Mouse (Mus musculus) layer of hippocampus, postnatal 14 days (tissue): ENCODE measurements around the gene Bicd2. TPM values are rescaled to one million over a fixed set of nuclear protein-coding genes. Genes with fewer than 3 reads are reported as not detected.

ENCODE experiments used
- DNase-seq, 2 experiments: peaks; one replicate each; pipeline ENCODE4 v3.0.0; 2021 to 2022; ENCODE audit warnings: low spot score in 2 of 2, mixed read lengths in 1 of 2
- total RNA-seq, 2 experiments: library from RNA; stranded (reverse); gene quantifications; 2 replicates each; pipeline ENCODE4 v1.2.3; 2021

Bicd2 gene
- total RNA-seq, 2 experiments from 2014 or later = 47.9 to 48.6 TPM

DNA sequence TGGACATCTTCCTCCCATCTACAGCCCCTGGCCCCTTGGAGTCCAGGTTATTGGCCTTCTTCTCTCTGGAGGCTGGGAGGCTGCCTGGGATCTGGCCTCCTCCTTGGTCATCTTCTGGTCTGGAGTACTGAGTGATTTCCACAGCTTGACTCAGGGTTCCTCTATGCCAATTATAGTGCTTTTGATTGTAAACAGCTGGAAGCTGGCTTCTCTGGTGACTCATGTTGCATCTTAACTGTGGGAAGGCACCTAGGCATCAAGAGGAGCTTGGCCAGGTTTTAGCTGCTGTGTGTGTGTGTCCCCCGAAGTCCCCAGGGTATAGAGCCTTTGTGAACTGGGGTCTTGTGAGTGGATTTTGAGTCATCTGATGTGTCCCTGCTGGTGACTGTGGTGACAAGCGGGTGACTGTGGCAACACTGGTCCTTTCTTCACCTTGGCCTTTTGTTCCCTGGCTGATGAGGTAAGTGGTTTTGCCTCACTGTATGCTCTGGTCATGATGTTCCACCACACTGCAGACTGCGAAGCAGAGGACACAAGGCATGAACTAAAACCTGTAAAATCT, 53.6 kb downstream of the Bicd2 start:
- no peak for DNase-seq

DNA sequence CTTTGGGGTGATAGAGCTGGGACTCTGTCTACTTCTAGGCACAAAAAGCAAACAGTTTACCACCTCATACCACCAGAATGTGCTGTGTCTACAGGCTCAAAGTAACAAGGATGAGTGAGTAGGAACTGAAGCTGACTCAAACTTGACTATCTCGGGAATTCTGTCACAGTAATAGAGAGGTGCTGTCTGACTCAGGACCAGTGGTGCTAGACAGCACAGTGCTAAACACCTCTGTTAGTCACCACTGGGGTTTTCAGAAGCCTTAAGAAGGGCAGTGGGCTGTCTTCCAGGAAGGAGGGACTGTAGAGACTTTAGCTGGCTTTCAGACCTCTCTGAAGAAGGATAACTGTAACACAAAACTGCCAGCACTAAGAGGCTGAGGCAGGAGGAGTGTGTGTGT, 55.4 kb downstream of the Bicd2 start:
- no peak for DNase-seq

DNA sequence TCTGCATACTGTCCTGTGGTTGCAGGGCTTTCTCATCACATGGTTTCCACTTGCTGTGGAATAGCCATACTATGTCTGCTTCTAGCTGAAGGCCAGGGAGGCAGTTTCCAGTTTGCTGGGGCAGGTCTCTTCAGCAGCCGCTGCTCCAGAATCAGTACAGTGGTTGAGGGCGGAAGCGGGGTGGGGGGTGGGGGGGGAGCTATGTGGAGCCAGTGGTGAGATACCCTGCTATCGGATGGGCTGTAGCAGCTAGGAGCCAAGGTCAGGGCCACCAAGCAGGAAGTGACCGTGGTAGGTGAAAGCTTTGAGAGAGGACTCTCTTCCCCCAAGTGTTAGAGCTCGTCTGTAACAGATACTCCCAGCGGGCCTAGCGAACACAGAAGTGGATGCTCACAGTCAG, 56.8 kb downstream of the Bicd2 start:
- no peak for DNase-seq

GRCm38 (mm10) chr13:49400139-49400538, 58.8 kb downstream of the Bicd2 start:
- DNase-seq = no peak

- DNase-seq = no peak
Measured at GRCm38 (mm10) chr13:49402628-49403027, 61.2 kb downstream of the Bicd2 start.

DNA sequence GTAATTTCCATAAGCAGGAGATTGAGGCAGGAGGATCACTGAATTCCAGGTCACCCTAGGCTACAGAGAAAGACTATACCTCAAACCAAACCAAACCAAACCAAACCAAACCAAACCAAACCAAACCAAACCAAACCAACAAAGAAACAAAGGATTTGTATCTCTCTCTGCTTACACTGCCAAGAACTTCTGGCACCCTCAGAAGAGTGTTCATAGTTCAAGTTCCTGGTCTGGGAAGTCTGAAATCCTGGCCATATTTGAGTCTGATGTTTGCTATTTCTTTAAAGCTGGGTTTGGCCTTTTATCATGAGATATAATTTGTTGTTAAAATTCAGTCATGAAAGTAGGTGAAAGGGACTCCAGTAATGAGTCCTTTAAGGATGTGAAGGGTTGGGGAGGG, 66.4 kb downstream of the Bicd2 start:
- no peak for DNase-seq

DNA sequence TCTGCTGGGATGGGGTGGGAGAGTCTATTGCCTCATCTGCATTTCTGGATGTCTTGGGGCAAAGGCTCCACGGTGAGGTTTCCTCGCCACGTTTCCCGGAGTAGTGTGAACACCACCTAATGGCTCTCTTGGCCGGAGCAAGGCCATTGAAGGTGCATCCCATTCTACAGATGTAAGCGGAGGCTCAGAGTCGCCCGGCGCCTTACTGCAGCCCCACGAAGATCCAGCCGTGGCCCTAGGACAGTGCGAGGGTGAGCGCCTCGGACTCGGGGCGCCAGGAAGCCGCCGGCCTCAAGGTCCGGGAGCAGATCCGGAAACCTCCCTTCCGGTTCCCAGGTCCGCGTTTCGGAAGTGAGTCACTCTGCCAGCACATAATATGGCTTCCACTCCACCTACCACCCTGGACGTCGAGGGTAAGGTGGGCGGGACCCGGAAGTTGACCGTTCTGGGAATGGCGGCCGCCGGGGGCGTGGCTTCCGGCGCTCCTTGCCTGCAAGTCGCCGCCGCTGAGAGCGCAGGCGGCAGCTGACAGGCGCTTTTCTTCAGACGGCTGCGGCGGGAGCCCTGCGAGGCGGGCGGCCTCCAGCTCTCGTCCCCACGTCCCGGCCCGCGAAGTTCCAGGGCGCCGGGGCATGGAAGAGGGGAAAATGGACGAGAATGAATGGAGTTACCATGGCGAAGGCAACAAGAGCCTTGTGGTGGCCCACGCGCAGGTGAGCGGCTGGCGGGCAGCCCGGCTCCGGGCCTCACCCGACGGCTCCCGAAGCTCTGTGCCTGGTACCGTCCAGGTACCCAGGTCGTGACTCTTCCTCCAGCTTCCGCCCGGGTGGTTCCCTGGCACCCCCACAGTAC, 79.6 kb downstream of the Bicd2 start, which contains the start of gene Ippk:
Gene Ippk (plus strand): TSS at position 496 of the 852 bp plus-strand sequence.
- peak; percentile 96 to 99 for DNase-seq

DNA sequence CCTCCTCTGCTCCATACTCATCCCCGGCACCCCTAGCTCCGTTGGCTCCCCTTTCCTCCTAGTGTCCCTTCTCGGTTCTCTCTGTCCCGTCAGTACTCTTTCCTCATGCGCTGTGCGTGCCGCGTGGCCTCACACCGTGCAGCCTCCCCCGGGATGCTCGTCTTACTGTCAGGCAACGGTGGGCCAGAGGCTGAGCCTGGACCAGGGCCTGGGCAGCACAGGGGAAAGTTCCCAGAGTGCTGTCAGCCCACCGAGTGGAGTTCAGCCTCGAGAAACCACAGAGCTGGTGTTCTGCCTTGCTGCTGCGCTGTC, 80.2 kb downstream of the Bicd2 start:
- no peak for DNase-seq

DNA sequence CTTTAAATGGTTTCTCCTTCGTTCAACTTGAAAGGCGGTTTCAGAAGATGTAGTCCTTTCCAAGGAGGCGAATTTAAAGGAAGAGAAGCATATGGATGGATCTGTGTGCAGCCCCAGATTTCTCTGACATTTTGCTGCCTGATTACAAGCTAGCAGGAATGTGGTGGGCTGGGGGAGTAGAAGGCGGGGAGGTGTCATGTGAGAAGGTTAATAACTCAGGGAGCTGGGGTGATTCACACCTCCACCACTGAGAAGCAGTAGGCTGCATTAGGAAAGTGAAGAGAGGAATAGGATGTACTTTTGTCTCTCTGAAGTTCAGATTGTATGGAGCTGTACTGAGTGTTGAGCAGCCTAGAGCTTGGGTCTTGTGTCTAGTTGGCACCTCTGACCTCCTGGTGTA, 80.6 kb downstream of the Bicd2 start:
- no peak for DNase-seq

DNA sequence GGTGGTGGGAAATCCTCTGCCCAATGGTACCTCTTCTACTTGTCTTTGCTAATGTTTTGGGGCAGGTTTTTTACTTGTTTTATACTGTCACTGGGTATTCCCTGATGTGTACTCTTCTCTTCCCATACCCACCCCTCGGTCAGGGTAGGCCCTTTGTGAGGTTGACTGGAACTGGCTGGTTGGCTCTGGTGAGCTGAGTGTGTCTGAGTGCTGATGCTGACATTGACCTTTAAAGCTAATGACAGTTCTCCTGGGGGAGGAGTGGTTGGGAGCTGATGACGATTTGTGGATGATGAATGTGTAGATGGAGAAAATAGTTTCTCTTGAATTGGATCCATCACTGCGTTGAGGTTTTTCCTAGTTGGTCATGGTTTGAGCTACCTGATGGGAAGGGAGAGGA, 85.4 kb downstream of the Bicd2 start:
- no peak for DNase-seq

- no peak for DNase-seq
Measured at GRCm38 (mm10) chr13:49428042-49428675, 86.8 kb downstream of the Bicd2 start.

GRCm38 (mm10) chr13:49430529-49430928, 89.1 kb downstream of the Bicd2 start:
- no peak for DNase-seq

- no peak for DNase-seq
Measured at GRCm38 (mm10) chr13:49433268-49434029, 92.1 kb downstream of the Bicd2 start.

DNA sequence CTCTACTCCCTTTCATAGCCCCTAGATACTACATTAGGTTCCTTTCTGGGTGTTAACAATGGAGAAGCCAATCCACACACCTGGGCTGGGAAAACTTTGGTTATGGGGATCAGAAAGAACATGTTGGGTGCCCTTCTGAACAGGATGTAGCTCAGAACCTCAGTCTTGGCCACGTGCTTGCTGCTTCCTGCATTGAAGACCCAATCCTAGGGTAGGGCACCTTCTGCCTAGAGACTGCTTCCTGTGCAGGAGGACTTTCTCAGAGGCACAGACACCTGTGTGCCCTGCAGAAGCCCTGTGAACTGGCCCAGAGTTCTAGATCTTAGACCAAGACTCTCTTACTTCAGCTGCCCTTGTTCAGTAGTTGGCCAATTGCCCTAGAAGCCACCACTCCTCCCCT, 94.4 kb downstream of the Bicd2 start:
- no peak for DNase-seq

DNA sequence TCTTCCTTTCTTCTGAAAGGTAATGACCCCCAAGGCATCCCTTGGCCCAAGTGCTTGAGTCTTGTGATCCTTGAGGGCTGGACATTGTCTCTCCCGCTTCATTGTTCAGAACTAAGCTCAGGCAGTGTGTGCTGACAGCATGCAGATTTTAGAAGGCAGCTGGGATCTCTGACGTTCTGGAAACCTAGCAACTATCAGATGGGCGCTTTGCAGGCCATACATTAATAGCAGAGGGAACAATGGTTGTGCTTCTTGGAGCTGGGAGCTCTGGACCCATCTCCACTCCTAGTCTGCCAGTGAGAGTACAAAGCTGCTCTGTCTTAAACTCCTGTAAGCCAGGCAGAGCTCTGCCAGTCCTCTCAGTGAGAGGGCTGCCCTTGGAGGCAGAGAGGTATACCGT, 94.8 kb downstream of the Bicd2 start:
- no peak for DNase-seq

Other genes with a start within 250 kb of the Bicd2 start
- gene Wnk2, start 193.6 kb upstream of the Bicd2 start, total RNA-seq = 10 to 100 TPM; 91.9 to 99.8 TPM
- gene Ninj1, start 154.1 kb upstream of the Bicd2 start, total RNA-seq = 10 to 100 TPM; 24.4 to 26.4 TPM
- gene Card19, start 125.5 kb upstream of the Bicd2 start, total RNA-seq = 10 to 100 TPM; 17.1 to 18.4 TPM
- gene Susd3, start 92.9 kb upstream of the Bicd2 start, total RNA-seq = 1 to 10 TPM; 2.6 to 3.7 TPM
- gene Fgd3, start 21.3 kb upstream of the Bicd2 start, total RNA-seq = 1 to 10 TPM; 7.3 to 7.9 TPM
- gene Ippk, start 79.7 kb downstream of the Bicd2 start, total RNA-seq = 10 to 100 TPM; 21.7 to 22.1 TPM
- 1 to 10 TPM; 2.0 to 2.2 TPM for gene Tes3-ps, start 151.7 kb downstream of the Bicd2 start, total RNA-seq
- 1 to 10 TPM; 3.6 to 6.1 TPM for gene Ecm2, start 163.2 kb downstream of the Bicd2 start, total RNA-seq
- 1 to 10 TPM; 1.3 to 1.6 TPM for gene Aspn, start 202.9 kb downstream of the Bicd2 start, total RNA-seq
- under 1 TPM; 0.36 to 0.69 TPM for gene Omd, start 240.9 kb downstream of the Bicd2 start, total RNA-seq